Mouse (Mus musculus) MEL (cell line): ENCODE results near the gene Pip5k1a.

Experiments
- CTCF ChIP-seq, 3 experiments: IDR thresholded peaks in 2 of 3; conservative IDR thresholded peaks in 1 of 3; 2 replicates each; pipeline ENCODE4 v1.5.1; 2011 to 2012; ENCODE audit warnings: low read length in 3 of 3, low read depth in 2 of 3, mild to moderate bottlenecking in 2 of 3, improper control_type of control experiment in 1 of 3, inconsistent platforms in 1 of 3, mixed read lengths in 1 of 3, moderate library complexity in 1 of 3; ENCODE audit not compliant: control insufficient read depth in 1 of 3, insufficient read depth in 1 of 3, poor library complexity in 1 of 3, severe bottlenecking in 1 of 3
- HCFC1 ChIP-seq: IDR thresholded peaks from 2 replicates; pipeline ENCODE4 v1.6.1; 2012; ENCODE audit warnings: low read depth, mild to moderate bottlenecking, inconsistent platforms, low read length, improper control_type of control experiment, moderate library complexity
- JUND ChIP-seq: IDR thresholded peaks from 2 replicates; pipeline ENCODE4 v1.6.1; 2011; ENCODE audit warnings: low read depth, mild to moderate bottlenecking, improper control_type of control experiment, low read length
- MAZ ChIP-seq: IDR thresholded peaks from 2 replicates; pipeline ENCODE4 v1.6.1; 2012; ENCODE audit warnings: low read depth, mild to moderate bottlenecking, inconsistent platforms, low read length, improper control_type of control experiment
- MXI1 ChIP-seq: IDR thresholded peaks from 2 replicates; pipeline ENCODE4 v1.6.1; 2011; ENCODE audit warnings: mild to moderate bottlenecking, low read depth, low read length, improper control_type of control experiment
- POLR2A ChIP-seq, 2 experiments: IDR thresholded peaks; 2 replicates each; pipeline ENCODE4 v1.6.1; 2011 to 2012; ENCODE audit warnings: low read length in 2 of 2, mild to moderate bottlenecking in 2 of 2, control low read depth in 1 of 2, improper control_type of control experiment in 1 of 2, low read depth in 1 of 2, moderate library complexity in 1 of 2; ENCODE audit not compliant: control insufficient read depth in 1 of 2, insufficient read depth in 1 of 2, poor library complexity in 1 of 2
- SMC3 ChIP-seq: IDR thresholded peaks from 2 replicates; pipeline ENCODE4 v1.6.1; 2011; ENCODE audit warnings: low read depth, low read length, improper control_type of control experiment
- USF1 ChIP-seq: IDR thresholded peaks from 2 replicates; pipeline ENCODE4 v1.6.1; 2014; ENCODE audit warnings: low read depth, mild to moderate bottlenecking, inconsistent platforms, low read length, improper control_type of control experiment, moderate library complexity
- USF2 ChIP-seq, 2 experiments: IDR thresholded peaks; 2 replicates each; pipeline ENCODE4 v1.6.1; 2011 to 2012; ENCODE audit warnings: improper control_type of control experiment in 2 of 2, low read length in 2 of 2, borderline replicate concordance in 1 of 2, inconsistent platforms in 1 of 2, low read depth in 1 of 2, mild to moderate bottlenecking in 1 of 2; ENCODE audit not compliant: insufficient read depth in 1 of 2
- ZC3H11A ChIP-seq: IDR thresholded peaks from 2 replicates; pipeline ENCODE4 v1.6.1; 2012; ENCODE audit warnings: low read depth, mild to moderate bottlenecking, inconsistent platforms, low read length, improper control_type of control experiment

DNA sequence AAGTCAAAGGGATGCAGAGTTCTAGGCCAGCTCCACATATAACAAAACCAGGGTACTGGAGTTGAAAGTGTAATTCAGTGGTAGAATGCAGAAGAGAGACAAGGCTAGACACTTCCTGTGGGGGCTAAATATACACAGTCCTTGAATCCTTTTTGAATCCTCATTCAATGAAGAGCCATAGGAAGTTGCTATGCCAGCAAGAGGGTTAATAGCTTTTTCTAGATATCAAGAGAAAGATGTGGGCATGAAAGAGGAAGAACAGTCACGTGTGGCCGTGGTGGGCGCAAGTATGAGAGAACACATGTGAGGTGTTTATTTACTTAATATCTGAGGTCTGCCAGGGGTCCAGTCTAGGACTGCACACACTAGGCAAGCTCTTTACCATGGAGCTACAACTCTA lies 29.6 kb upstream of the Pip5k1a start:
- no peak for TF ChIP-seq CTCF (IDR thresholded peaks at IDR 0.05 in 2 of 3, conservative IDR thresholded peaks at IDR 0.05 in 1 of 3; ENCODE audit: control insufficient read depth in 1 of 3, insufficient read depth in 1 of 3, low read depth in 2 of 3, low read length in 3 of 3, poor library complexity in 1 of 3, severe bottlenecking in 1 of 3)
- TF ChIP-seq USF2 (IDR thresholded peaks at IDR 0.05; ENCODE audit: borderline replicate concordance in 1 of 2, insufficient read depth in 1 of 2, low read depth in 1 of 2, low read length in 2 of 2) = peak in 1 of 2 experiments; percentile 71; a peak in 2 of 4 replicates
- peak; percentile 76; the same call in 1 of the 2 replicates for TF ChIP-seq MXI1
- no peak for TF ChIP-seq POLR2A (IDR thresholded peaks at IDR 0.05; ENCODE audit: control insufficient read depth in 1 of 2, insufficient read depth in 1 of 2, low read depth in 1 of 2, low read length in 2 of 2, poor library complexity in 1 of 2)
- 0 out of 2 replicates have a peak, but pooled peaks have one; percentile 9 for TF ChIP-seq HCFC1
- TF ChIP-seq USF1 = peak; percentile 92
- no peak for TF ChIP-seq JUND
- no peak for TF ChIP-seq ZC3H11A
- no peak for TF ChIP-seq MAZ
- TF ChIP-seq SMC3 = no peak
